Mouse (Mus musculus) naive thymus-derived CD4-positive, alpha-beta T cell, adult 2 months (primary cell): ENCODE measurements around the gene Wnk1.
"Not testable (repeated sequence)": the region's sequence is repeated elsewhere in the genome, so short reads cannot be mapped to it uniquely, and the experiment has no call there.

ENCODE experiments used
- DNase-seq: peaks from one replicate; pipeline ENCODE4 v3.0.0-alpha.2; 2011; ENCODE audit warnings: low read depth

Wnk1 gene

GRCm38 (mm10) chr6:120038366-120039255, at the start of gene Wnk1:
Wnk1 (minus strand) TSS chr6:120038672.
- peak; percentile 99 for DNase-seq

GRCm38 (mm10) chr6:120087041-120087440, 48.6 kb upstream of the Wnk1 start:
- not testable (repeated sequence) for DNase-seq

GRCm38 (mm10) chr6:120085832-120086231, 47.4 kb upstream of the Wnk1 start:
- no peak for DNase-seq

- no peak for DNase-seq
These were observed 46.5 kb upstream of the Wnk1 start for GRCm38 (mm10) chr6:120084983-120085382.

GRCm38 (mm10) chr6:120083442-120083841, 45.0 kb upstream of the Wnk1 start:
- no peak for DNase-seq

- DNase-seq, result peak; percentile 95
These were observed 44.5 kb upstream of the Wnk1 start for GRCm38 (mm10) chr6:120082951-120083411.

GRCm38 (mm10) chr6:120082251-120082950, 43.9 kb upstream of the Wnk1 start:
- DNase-seq, result peak; percentile 72

GRCm38 (mm10) chr6:120081516-120081915, 43.0 kb upstream of the Wnk1 start:
- DNase-seq, result peak; percentile 82

- no peak for DNase-seq
These were observed 41.1 kb upstream of the Wnk1 start for GRCm38 (mm10) chr6:120079547-120079946.

GRCm38 (mm10) chr6:120076619-120077450, 38.4 kb upstream of the Wnk1 start:
- DNase-seq, result peak; percentile 70

GRCm38 (mm10) chr6:120072630-120073029, 34.2 kb upstream of the Wnk1 start:
- DNase-seq, result peak; percentile 52

- no peak for DNase-seq
These were observed 31.1 kb upstream of the Wnk1 start for GRCm38 (mm10) chr6:120069546-120069945.

GRCm38 (mm10) chr6:120065552-120066177, 27.2 kb upstream of the Wnk1 start:
- peak; percentile 75 for DNase-seq

GRCm38 (mm10) chr6:120064627-120065026, 26.2 kb upstream of the Wnk1 start:
- DNase-seq, result no peak

GRCm38 (mm10) chr6:120062934-120063333, 24.5 kb upstream of the Wnk1 start:
- DNase-seq, result no peak

- peak; percentile 73 for DNase-seq
These were observed 17.4 kb upstream of the Wnk1 start for GRCm38 (mm10) chr6:120055666-120056540.

- DNase-seq, result no peak
These were observed 15.9 kb upstream of the Wnk1 start for GRCm38 (mm10) chr6:120054412-120054811.

GRCm38 (mm10) chr6:120047705-120048292, 9.3 kb upstream of the Wnk1 start:
- peak; percentile 73 for DNase-seq

GRCm38 (mm10) chr6:120045406-120045805, 6.9 kb upstream of the Wnk1 start:
- no peak for DNase-seq

GRCm38 (mm10) chr6:120042632-120043220, 4.3 kb upstream of the Wnk1 start:
- DNase-seq, result no peak
